In genomic region chr2:168532061-168532833, GRCm38 (mm10) we compare ENCODE assay signal across 11 mouse cellular contexts.
A peak's percentile ranks its signal among the peaks of the same experiment; 100 is the strongest.
DNase-seq lines count a peak whose midpoint lies in the region; ATAC-seq and TF ChIP-seq lines count a peak whose summit lies in the region.
"Had no signal": no experiment of that assay in that cellular context is flagged by ENCODE, and none has a peak within 500 bp of the region (broad histone marks: within the 10 kb centered on the region; RNA-seq: fewer than 3 reads in every experiment).

No protein-coding gene starts in this region.

- DNase-seq in lung, postnatal 14 days: no peak
- DNase-seq in induced T-regulatory cell, adult 2 months (ENCODE audit: low read depth): peak; percentile 27
- DNase-seq in gastrocnemius, postnatal 10 days: no peak
- no peak for DNase-seq in hindbrain, embryonic 11.5 days (ENCODE audit: low spot score)
- DNase-seq: forebrain, postnatal 0 days; heart, adult 11 months; kidney, adult 11 months; spleen, adult 18-20 months had no signal

- TF ChIP-seq CTCF in small intestine, adult 2 months (IDR thresholded peaks at IDR 0.05; ENCODE audit: extremely low read depth, insufficient read length, insufficient replicate concordance, low read depth, low read length): no peak

- H3K4me3 ChIP-seq in lung, embryonic 15.5 days: no peak overlapping the region
- peak overlapping the region; percentile 8; the same call in 1 of the 2 replicates for H3K4me3 ChIP-seq in small intestine, adult 2 months (ENCODE audit: low read depth, low read length)
- no peak overlapping the region for H3K4me3 ChIP-seq in hindbrain, embryonic 11.5 days (ENCODE audit: low read depth, low read length)

- ATAC-seq in lung, embryonic 15.5 days (ENCODE audit: borderline replicate concordance, extremely low read depth, low FRiP score, low TSS enrichment): no peak
- peak; percentile 51 for ATAC-seq in CD4-positive, CD25-positive, alpha-beta regulatory T cell, adult 4 months
- ATAC-seq in hindbrain, embryonic 11.5 days (ENCODE audit: low FRiP score): no peak
- ATAC-seq: forebrain, postnatal 0 days had no signal

- H3K27ac ChIP-seq in lung, embryonic 15.5 days: 0 out of 2 replicates have a peak overlapping the region, but pooled peaks have one; percentile 45
- H3K27ac ChIP-seq in small intestine, adult 2 months (ENCODE audit: insufficient read depth, low read depth, low read length): peak overlapping the region; percentile 32; the same call in 1 of the 2 replicates
- H3K27ac ChIP-seq in hindbrain, embryonic 11.5 days (ENCODE audit: low read depth, low read length): no peak overlapping the region

- no peak for TF ChIP-seq POLR2A in small intestine, adult 2 months (IDR thresholded peaks at IDR 0.05; ENCODE audit: low read depth, low read length)

- no peaks in the 10 kb centered on the region; the same call in 1 of the 2 replicates for H3K27me3 ChIP-seq in lung, embryonic 15.5 days
- H3K27me3 ChIP-seq in small intestine, adult 2 months (ENCODE audit: control insufficient read depth, insufficient read depth, low read length): no peaks in the 10 kb centered on the region
- H3K27me3 ChIP-seq in hindbrain, embryonic 11.5 days (ENCODE audit: control insufficient read depth, insufficient read depth, low read length): no peaks in the 10 kb centered on the region

- no peak overlapping the region for H3K9ac ChIP-seq in lung, embryonic 15.5 days
- no peak overlapping the region for H3K9ac ChIP-seq in hindbrain, embryonic 11.5 days (ENCODE audit: low read depth, low read length)
- H3K9ac ChIP-seq: forebrain, postnatal 0 days had no signal

- H3K9me3 ChIP-seq in lung, embryonic 15.5 days: no peaks in the 10 kb centered on the region
- no peaks in the 10 kb centered on the region for H3K9me3 ChIP-seq in hindbrain, embryonic 11.5 days (ENCODE audit: control insufficient read depth, low read length)

- WGBS in lung, embryonic 15.5 days: 39% methylated on average over 15 of the region's 15 CpGs
- WGBS in small intestine, adult 2 months: 25% methylated on average over 15 of the region's 15 CpGs
- WGBS in hindbrain, embryonic 11.5 days: 82% methylated on average over 15 of the region's 15 CpGs

- no peak overlapping the region for H3K4me2 ChIP-seq in lung, embryonic 15.5 days
- H3K4me2 ChIP-seq in hindbrain, embryonic 11.5 days (replicated peaks; ENCODE audit: low read depth, low read length): no peak overlapping the region

- H3K4me1 ChIP-seq in lung, embryonic 15.5 days: peaks cover 21% of the 10 kb centered on the region; the same call in 1 of the 2 replicates
- H3K4me1 ChIP-seq in small intestine, adult 2 months (ENCODE audit: control insufficient read depth, insufficient read depth, insufficient read length, low read length): peaks cover 22% of the 10 kb centered on the region
- no peaks in the 10 kb centered on the region for H3K4me1 ChIP-seq in hindbrain, embryonic 11.5 days (replicated peaks; ENCODE audit: control insufficient read depth, insufficient read depth, low read length)

- H3K36me3 ChIP-seq in lung, embryonic 15.5 days: no peaks in the 10 kb centered on the region
- no peaks in the 10 kb centered on the region for H3K36me3 ChIP-seq in small intestine, adult 2 months (ENCODE audit: control insufficient read depth, insufficient read depth, low read length)
- H3K36me3 ChIP-seq in hindbrain, embryonic 11.5 days (ENCODE audit: control insufficient read depth, insufficient read depth, low read length): no peaks in the 10 kb centered on the region
